Mouse (Mus musculus): Measurements from ENCODE around the gene Wbp1.
"Not testable (repeated sequence)": the region's sequence is repeated elsewhere in the genome, so short reads cannot be mapped to it uniquely, and the experiment has no call there.

Gene Wbp1

DNA sequence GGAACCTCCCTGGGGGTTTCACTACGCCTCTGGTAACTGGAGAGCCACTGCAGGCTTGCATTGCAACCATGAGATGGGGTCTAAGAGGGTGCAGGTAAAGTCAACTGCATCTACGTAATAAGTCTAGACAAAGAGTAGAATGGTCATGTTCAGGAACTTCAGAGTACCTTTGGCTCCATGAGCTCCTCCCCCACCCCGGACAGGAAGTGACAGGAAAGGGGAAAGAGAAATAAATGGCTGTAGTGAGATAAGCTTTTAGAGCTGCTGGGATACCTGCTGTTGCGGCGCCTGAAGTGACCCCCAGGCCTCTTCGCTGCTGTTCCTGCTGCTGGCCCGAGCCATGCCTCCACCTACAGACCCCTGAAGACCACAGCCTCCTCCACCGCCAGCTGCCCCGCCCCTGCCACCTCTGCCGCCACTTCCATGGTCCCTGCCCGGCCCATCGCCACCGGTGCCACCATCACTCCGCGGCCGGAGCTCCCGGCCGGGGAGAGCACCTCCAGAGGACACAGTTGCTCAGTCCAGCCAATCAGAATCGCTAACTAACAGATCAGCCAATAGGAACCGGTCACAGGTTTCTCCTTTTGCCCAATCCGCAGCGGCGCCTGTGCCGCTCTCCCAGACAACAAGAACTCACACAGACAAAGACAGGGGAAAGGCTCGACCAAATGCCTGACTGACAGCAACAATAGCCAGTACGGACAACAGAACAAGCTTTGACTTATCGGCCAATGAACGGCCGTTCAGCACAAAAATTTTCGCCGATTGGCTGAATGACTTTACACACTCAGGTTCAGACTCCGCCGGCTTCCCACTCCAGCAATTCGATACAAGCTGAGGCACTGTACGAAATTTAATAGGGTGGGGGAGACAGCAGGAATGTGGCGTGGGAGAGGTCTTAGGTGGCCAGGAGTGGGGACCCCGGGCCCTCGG lies at the start of gene Wbp1:
Gene Wbp1, minus strand, starts transcription at position 630 of the 933 bp plus-strand sequence.
- peak; percentile 98 for DNase-seq (ENCODE audit: low spot score)

- no peak for DNase-seq (ENCODE audit: low spot score)
These were observed 49.7 kb upstream of the Wbp1 start for GRCm38 (mm10) chr6:83171063-83171462.

- no peak for DNase-seq (ENCODE audit: low spot score)
These were observed 48.5 kb upstream of the Wbp1 start for GRCm38 (mm10) chr6:83169872-83170271.

- no peak for DNase-seq (ENCODE audit: low spot score)
These were observed 44.9 kb upstream of the Wbp1 start for GRCm38 (mm10) chr6:83166243-83166630.

DNA sequence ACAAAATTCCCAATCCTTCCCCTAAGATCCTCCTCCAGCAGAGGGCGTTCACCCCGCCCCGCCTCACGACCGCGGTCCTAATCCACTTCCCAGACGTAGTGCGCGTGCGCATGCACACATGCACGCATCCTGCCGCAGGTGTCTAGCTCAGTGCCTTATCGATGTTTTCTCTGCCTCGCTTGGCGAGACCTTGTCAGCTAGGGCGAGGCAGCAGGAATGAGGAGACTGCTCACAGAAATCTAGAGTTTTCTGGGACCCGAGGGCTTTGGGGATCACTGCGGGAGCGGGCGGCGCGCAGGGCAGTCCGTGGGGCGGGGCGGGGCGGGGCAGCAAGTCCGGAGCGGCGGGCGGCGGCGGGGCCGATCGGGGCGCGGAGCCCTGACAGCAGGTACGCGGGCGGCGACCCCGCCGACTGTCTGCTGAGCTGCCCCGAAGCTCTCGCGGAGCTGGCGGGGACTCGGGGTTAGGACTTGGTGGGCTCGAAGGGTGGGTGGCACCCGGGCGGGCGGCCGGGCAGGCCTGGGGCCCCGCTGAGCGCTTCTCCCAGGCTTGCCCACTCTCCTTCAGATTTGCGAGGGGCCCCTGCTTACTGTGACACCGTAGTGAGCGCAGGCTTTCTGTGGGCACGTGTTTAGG lies 44.4 kb upstream of the Wbp1 start, which contains the start of gene Dctn1:
Gene Dctn1, plus strand, starts transcription at position 314 of the 636 bp plus-strand sequence.
- peak; percentile 88 for DNase-seq (ENCODE audit: low spot score)

DNA sequence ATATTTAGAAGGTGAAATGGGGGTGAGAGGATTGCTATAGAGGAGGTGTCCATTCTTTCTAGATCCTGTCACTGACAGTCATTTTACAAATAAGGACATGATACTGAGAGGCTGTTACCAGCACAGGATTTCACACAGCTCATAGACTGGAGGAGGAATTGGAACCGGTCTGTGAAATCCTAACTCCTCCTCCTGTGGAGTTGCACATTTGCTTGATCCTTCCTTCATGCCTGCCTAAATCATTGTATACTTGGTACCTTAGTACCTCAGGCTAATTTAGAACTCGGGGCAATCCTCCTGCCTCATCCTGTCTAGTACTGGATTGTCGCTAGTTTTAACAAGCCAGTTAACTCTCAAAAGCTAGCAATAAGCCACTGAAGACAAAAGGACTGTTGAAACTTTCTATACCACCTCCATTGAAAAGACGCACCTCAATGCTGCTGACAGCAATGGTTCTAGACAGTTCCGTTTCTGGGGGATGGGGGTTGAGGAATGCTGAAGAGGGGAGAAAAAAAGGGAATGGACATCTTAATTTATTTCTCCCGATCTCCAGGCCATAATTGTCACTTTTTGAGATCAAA lies 43.8 kb upstream of the Wbp1 start:
- DNase-seq (ENCODE audit: low spot score) = no peak

DNA sequence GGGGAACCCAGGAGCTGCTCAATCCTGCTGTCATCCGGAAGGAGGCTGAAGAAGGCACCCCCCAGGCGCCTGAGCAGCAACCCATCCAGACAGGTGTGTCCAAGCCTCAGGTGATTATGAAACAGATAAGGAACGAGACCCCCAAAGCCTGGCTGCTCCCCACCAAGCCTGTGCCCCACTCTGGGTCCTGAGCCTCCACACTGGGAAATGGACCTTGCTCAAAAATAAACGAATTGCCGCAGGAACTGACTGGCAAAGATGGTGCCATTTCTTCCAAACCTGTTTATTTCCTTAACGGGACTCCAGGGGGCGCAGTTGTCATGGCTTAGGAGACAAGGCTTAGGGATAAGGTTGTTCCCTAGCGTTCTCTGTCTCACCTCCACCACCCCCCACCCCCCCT lies 41.3 kb upstream of the Wbp1 start:
- no peak for DNase-seq (ENCODE audit: low spot score)

GRCm38 (mm10) chr6:83161921-83162641 lies 40.7 kb upstream of the Wbp1 start:
- no peak for DNase-seq (ENCODE audit: low spot score)

- no peak for DNase-seq (ENCODE audit: low spot score)
These were observed 40.1 kb upstream of the Wbp1 start for GRCm38 (mm10) chr6:83161442-83161841.

DNA sequence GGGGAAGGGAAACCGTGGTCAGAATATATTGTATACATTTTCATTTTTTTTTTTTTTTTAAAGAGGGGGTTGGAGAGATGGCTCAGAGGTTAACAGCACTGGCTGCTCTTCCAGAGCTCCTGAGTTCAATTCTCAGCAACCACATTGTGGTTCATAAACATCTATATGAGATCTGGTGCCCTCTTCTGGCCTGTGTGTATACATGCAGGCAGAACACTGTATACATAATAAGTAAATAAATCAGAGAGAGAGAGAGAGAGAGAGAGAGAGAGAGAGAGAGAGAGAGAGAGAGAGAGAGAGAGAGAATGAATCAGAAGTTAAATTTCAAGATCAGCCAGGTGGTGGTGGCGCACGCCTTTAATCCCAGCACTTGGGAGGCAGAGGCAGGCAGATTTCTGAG lies 38.1 kb upstream of the Wbp1 start:
- DNase-seq (ENCODE audit: low spot score) = not testable (repeated sequence)

- no peak for DNase-seq (ENCODE audit: low spot score)
These were observed 34.9 kb upstream of the Wbp1 start, which contains the start of the genes Wdr54 and 1700003E16Rik for GRCm38 (mm10) chr6:83156259-83156684. Gene Wdr54 (minus strand): TSS chr6:83156397. Gene 1700003E16Rik (plus strand): TSS chr6:83156404.

DNA sequence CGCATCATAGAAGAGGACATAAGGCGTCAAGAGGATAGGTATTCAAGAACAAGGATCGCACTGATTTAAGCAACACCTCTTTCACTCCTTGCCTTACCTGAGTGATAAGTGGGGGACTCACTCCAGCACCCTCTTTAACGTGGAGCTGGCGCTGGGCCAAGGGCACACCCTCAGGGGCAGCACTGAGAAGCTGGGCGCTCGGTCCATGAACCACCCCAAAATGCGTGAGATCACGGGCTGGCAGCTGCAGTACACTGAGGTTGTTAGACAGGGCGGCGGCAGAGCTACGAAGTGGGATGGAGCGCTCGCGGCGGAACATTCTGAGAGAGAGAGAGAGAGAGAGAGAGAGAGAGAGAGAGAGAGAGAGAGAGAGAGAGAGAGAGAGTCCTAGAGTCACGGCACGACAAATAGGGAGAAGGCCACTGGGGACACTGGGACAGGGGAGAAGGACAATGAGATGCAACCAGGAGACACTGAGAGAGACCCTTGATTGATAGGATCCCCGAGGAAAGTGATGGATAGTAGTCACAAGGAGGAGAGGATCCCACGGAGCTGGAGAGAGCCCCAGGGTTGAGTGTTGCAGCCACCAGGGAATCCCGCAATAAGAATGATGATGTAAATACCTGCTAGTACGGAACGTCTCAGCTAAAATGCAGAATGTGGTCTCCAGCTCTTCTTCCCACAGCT lies 34.3 kb upstream of the Wbp1 start:
- DNase-seq (ENCODE audit: low spot score) = no peak

DNA sequence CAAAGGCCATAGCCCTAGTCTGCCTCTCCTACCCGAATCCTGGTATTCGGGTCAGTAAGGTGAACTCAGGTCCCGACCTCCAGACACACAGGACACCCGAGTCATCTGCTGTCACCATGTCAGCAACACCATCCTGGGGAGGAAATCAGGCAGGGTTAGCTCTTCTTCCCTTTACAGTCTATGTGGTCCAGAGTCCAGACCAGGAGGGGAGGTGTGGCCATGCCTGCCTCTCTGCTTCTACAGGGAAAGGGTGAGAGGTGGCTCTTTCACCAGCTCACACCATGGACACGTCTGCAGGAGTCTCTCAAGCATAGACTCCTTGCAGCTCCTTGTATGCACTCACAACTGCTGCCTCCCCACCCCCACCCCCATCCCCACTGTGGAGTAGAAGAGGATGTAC lies 32.1 kb upstream of the Wbp1 start:
- DNase-seq (ENCODE audit: low spot score) = no peak

GRCm38 (mm10) chr6:83153038-83153437 lies 31.7 kb upstream of the Wbp1 start:
- DNase-seq (ENCODE audit: low spot score) = no peak

- no peak for DNase-seq (ENCODE audit: low spot score)
These were observed 30.4 kb upstream of the Wbp1 start for GRCm38 (mm10) chr6:83151721-83152120.

DNA sequence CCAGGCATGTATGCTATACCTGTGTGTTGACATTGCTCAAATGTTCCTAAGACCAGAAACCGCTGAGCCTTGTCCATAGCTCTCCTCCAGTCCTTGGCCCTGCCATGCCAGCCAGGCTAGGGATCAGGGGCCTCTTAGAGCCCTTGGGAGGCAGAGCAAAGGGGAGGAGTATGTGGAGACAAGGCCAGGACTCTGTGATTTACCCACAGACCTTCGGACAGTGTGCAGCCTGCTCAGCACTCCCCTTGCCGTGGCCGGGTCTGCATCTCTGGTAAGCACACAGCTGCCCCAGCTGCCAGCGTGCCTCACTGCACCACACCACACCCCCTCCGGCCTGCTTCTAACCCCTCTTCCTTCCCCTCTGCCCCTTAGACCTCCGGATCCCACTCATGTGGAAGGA lies 25.9 kb upstream of the Wbp1 start:
- DNase-seq (ENCODE audit: low spot score) = peak; percentile 50

DNA sequence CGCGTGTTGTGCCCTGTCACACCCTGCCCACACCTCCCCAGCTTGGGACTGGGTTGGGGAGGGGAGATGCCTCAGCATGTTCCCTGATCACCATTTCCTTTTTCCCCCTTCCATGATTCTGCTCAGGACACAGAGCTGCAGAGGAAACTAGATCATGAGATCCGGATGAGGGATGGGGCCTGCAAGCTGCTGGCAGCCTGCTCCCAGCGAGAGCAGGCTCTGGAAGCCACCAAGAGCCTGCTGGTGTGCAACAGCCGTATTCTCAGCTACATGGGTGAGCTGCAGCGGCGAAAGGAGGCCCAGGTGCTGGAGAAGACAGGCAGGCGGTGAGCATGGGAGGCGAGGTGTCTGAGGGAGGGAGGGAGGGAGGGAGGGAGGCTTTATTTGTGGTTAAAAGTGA lies 24.4 kb upstream of the Wbp1 start:
- DNase-seq (ENCODE audit: low spot score) = no peak

GRCm38 (mm10) chr6:83145209-83145608 lies 23.9 kb upstream of the Wbp1 start:
- DNase-seq (ENCODE audit: low spot score) = no peak

DNA sequence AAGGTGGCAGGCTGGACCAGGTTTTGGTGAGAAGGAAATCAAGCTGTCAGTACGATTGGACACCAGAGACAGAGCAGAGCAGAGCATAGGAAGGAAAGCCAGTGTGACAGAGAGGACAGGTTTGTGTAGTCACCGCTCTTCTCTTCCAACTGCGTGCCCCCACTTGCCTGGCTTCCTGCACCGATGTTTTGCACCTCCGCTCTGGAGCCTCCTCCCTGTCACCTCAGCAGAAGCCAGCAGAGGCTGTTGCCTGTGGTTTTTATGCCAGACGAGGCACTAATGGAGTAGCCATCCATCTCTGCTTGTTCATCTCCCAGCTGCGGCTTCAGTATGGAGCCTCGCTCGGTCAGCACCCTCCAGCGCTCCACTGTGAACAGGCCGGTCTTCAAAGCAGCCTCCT lies 21.5 kb upstream of the Wbp1 start:
- DNase-seq (ENCODE audit: low spot score) = no peak

- no peak for DNase-seq (ENCODE audit: low spot score)
These were observed 20.9 kb upstream of the Wbp1 start for GRCm38 (mm10) chr6:83142211-83142731.

- no peak for DNase-seq (ENCODE audit: low spot score)
These were observed 20.3 kb upstream of the Wbp1 start for GRCm38 (mm10) chr6:83141636-83142035.

Measured in ovary, adult 18-20 months (tissue).